Comparison of ENCODE assay signal across 8 mouse cellular contexts in genomic region chr5:30713299-30713675, GRCm38 (mm10). TPM values are rescaled to one million over a fixed set of nuclear protein-coding genes. Genes with fewer than 3 reads are reported as not detected.
DNase-seq lines count a peak whose midpoint lies in the region; ATAC-seq and TF ChIP-seq lines count a peak whose summit lies in the region.

No protein-coding gene starts in this region.

- H3K4me2 ChIP-seq in forebrain, embryonic 13.5 days, result peak overlapping the region; percentile 83
- H3K4me2 ChIP-seq in midbrain, embryonic 15.5 days, result peak overlapping the region; percentile 78

- peak in 1 of 2 experiments; percentile 22 for DNase-seq in layer of hippocampus, adult 2 months (ENCODE audit: low spot score in 2 of 2)
- no peak for DNase-seq in layer of hippocampus, adult 18-20 months (ENCODE audit: low spot score in 2 of 2)
- peak; percentile 25 to 34 for DNase-seq in cerebellum, adult 2 months
- peak; percentile 2 for DNase-seq in kidney, adult 9 months
- no peak for DNase-seq in urinary bladder, adult 18-20 months (ENCODE audit: low spot score in 2 of 2)

- no peaks in the 10 kb centered on the region for H3K27me3 ChIP-seq in cerebellum, adult 2 months (ENCODE audit: control insufficient read depth, insufficient read depth, low read length)
- H3K27me3 ChIP-seq in forebrain, embryonic 13.5 days, result 0 out of 2 replicates have a peak, but pooled peaks cover 4% of the 10 kb centered on the region
- no peaks in the 10 kb centered on the region for H3K27me3 ChIP-seq in midbrain, embryonic 15.5 days (replicated peaks)

- no peaks in the 10 kb centered on the region for H3K9me3 ChIP-seq in forebrain, embryonic 13.5 days (replicated peaks)
- no peaks in the 10 kb centered on the region for H3K9me3 ChIP-seq in midbrain, embryonic 15.5 days

- H3K27ac ChIP-seq in layer of hippocampus, adult 2 months, result peak overlapping the region; percentile 89; the same call in 1 of the 2 replicates
- H3K27ac ChIP-seq in cerebellum, adult 2 months (ENCODE audit: insufficient read depth, low read length), result no peak overlapping the region
- peak overlapping the region; percentile 93 for H3K27ac ChIP-seq in forebrain, embryonic 13.5 days
- H3K27ac ChIP-seq in midbrain, embryonic 15.5 days, result peak overlapping the region; percentile 94

- TF ChIP-seq CTCF in layer of hippocampus, adult 2 months (conservative IDR thresholded peaks at IDR 0.05), result no peak; the same call in 1 of the 2 replicates
- TF ChIP-seq CTCF in cerebellum, adult 2 months (IDR thresholded peaks at IDR 0.05; ENCODE audit: borderline replicate concordance, insufficient read depth, low read depth, low read length), result no peak

- no peak for TF ChIP-seq POLR2A in cerebellum, adult 2 months (IDR thresholded peaks at IDR 0.05; ENCODE audit: borderline replicate concordance, insufficient read depth, low read length)

- peak overlapping the region; percentile 94 for H3K9ac ChIP-seq in forebrain, embryonic 13.5 days
- peak overlapping the region; percentile 88 for H3K9ac ChIP-seq in midbrain, embryonic 15.5 days

- H3K4me1 ChIP-seq in cerebellum, adult 2 months (ENCODE audit: control insufficient read depth, insufficient read depth, low read length), result no peaks in the 10 kb centered on the region
- H3K4me1 ChIP-seq in forebrain, embryonic 13.5 days, result peaks cover 48% of the 10 kb centered on the region
- peaks cover 47% of the 10 kb centered on the region for H3K4me1 ChIP-seq in midbrain, embryonic 15.5 days

- H3K4me3 ChIP-seq in layer of hippocampus, adult 2 months, result peak overlapping the region; percentile 68
- H3K4me3 ChIP-seq in cerebellum, adult 2 months (replicated peaks; ENCODE audit: insufficient read depth, low read depth, low read length), result peak overlapping the region; percentile 64
- H3K4me3 ChIP-seq in forebrain, embryonic 13.5 days, result peak overlapping the region; percentile 88
- H3K4me3 ChIP-seq in midbrain, embryonic 15.5 days, result peak overlapping the region; percentile 71

- ATAC-seq in forebrain, embryonic 13.5 days, result peak; percentile 5; the same call in 1 of the 2 replicates
- ATAC-seq in midbrain, embryonic 15.5 days (replicated peaks), result peak; percentile 26
- ATAC-seq in frontal cortex, adult (ENCODE audit: low TSS enrichment), result no peak

- H3K36me3 ChIP-seq in forebrain, embryonic 13.5 days (ENCODE audit: poor library complexity, severe bottlenecking), result peaks cover 10% of the 10 kb centered on the region; the same call in 1 of the 2 replicates
- no peaks in the 10 kb centered on the region for H3K36me3 ChIP-seq in midbrain, embryonic 15.5 days (replicated peaks)

- WGBS in cerebellum, adult 2 months, result 2% methylated on average over 20 of the region's 20 CpGs
- WGBS in forebrain, embryonic 13.5 days, result under 1% methylated on average over 20 of the region's 20 CpGs
- 0% methylated on average over 20 of the region's 20 CpGs for WGBS in midbrain, embryonic 15.5 days

RNA-seq across cellular contexts. Expression of gene Dpysl5, which starts 1.9 kb away (rescaled TPM):
- 10 to 100 TPM; 30.1 to 30.7 TPM for total RNA-seq in layer of hippocampus, adult 2 months (2021)
- total RNA-seq in layer of hippocampus, adult 18-20 months (2021), result 10 to 100 TPM; 22.8 to 27.1 TPM
- polyA plus RNA-seq in cerebellum, adult 2 months (2012; rRNA removed), result 24.2 and 26.5 TPM in 2 replicates
- polyA plus RNA-seq in forebrain, embryonic 13.5 days (2015; fragmentation: Nextera tagmentation; extraction: Ambion mirVana), result 118 and 134 TPM in 2 replicates
- 280 and 293 TPM in 2 replicates for polyA plus RNA-seq in midbrain, embryonic 15.5 days (2015; fragmentation: Nextera tagmentation; extraction: Ambion mirVana)

RNA-seq across cellular contexts. Expression of gene Cenpa, which starts 46.7 kb away (rescaled TPM):
- total RNA-seq in layer of hippocampus, adult 2 months (2021), result 1 to 10 TPM; 3.7 to 7.1 TPM
- total RNA-seq in layer of hippocampus, adult 18-20 months (2021), result 1 to 10 TPM; 3.5 to 4.6 TPM
- polyA plus RNA-seq in cerebellum, adult 2 months (2012; rRNA removed), result 2.3 TPM in 2 replicates
- 264 and 275 TPM in 2 replicates for polyA plus RNA-seq in forebrain, embryonic 13.5 days (2015; fragmentation: Nextera tagmentation; extraction: Ambion mirVana)
- polyA plus RNA-seq in midbrain, embryonic 15.5 days (2015; fragmentation: Nextera tagmentation; extraction: Ambion mirVana), result 39.4 and 45.3 TPM in 2 replicates

Comparison
In these comparisons a context has a peak if more than half of its experiments do, and no peak if none do; other contexts are left out.
1. DNase-seq: peak in cerebellum, adult 2 months (2 of 2) and kidney, adult 9 months (single experiment); none in layer of hippocampus, adult 18-20 months (0 of 2) and urinary bladder, adult 18-20 months (0 of 2).
2. RNA of gene Cenpa, which starts 46.7 kb away (polyA plus RNA-seq): 264 to 275 TPM in forebrain, embryonic 13.5 days and 39.4 to 45.3 TPM in midbrain, embryonic 15.5 days; 2.3 TPM in cerebellum, adult 2 months; every median in the first group is over 10 times any median in the second.
3. Peak in every context shown above with its lines, with median percentiles within 50 percentile points of each other: H3K4me3 ChIP-seq.